Mouse (Mus musculus) embryonic fibroblast, embryonic 13.5 days (primary cell): ENCODE results near the gene Trrap.

Experiments used
- CTCF ChIP-seq: IDR thresholded peaks from 2 replicates; pipeline ENCODE4 v1.5.1; 2011; ENCODE audit warnings: mild to moderate bottlenecking, control low read depth, low read length, moderate library complexity, borderline replicate concordance; ENCODE audit not compliant: insufficient read depth
- POLR2A ChIP-seq: IDR thresholded peaks from 2 replicates; pipeline ENCODE4 v1.6.1; 2011; ENCODE audit warnings: low read depth, mild to moderate bottlenecking, control low read depth, low read length, moderate library complexity

DNA sequence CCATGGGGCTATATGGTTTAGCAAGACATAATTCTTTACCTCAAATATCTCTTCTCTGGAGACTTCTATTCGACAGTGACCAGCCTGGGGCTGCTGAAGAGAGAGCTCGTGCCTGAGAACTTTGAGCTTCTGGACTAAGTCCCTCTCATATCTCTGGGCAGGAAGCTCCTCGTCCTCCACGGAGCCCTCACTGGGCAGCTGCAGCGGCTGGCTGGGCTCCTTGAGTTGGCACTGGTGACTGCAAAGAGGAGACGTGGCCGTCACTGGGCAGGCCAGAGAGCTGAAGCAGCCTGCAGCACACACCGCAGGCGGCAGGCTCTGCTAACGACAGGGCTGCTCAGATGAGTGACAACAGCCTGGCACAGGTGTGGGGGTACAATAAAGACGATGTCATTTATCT, 123.7 kb downstream of the Trrap start:
- TF ChIP-seq CTCF (no peak), POLR2A (no peak)
